8 mouse cellular contexts compared by ENCODE assay signal in genomic region chrX:76201366-76201765, GRCm38 (mm10).
A peak's percentile ranks its signal among the peaks of the same experiment; 100 is the strongest.
DNase-seq lines count a peak whose midpoint lies in the region; ATAC-seq and TF ChIP-seq lines count a peak whose summit lies in the region.

No protein-coding gene starts in this region.

- no peak for ATAC-seq in forebrain, postnatal 0 days
- ATAC-seq in forebrain, embryonic 15.5 days (replicated peaks) = no peak

- H3K4me1 ChIP-seq in forebrain, postnatal 0 days (ENCODE audit: insufficient read depth) = no peaks in the 10 kb centered on the region
- no peaks in the 10 kb centered on the region for H3K4me1 ChIP-seq in forebrain, embryonic 15.5 days
- H3K4me1 ChIP-seq in embryonic facial prominence, embryonic 10.5 days = no peaks in the 10 kb centered on the region
- H3K4me1 ChIP-seq in thymus, adult 2 months (replicated peaks; ENCODE audit: control insufficient read depth, insufficient read depth, low read length) = no peaks in the 10 kb centered on the region

- no peak overlapping the region for H3K4me2 ChIP-seq in forebrain, postnatal 0 days (ENCODE audit: low read depth)
- H3K4me2 ChIP-seq in forebrain, embryonic 15.5 days (replicated peaks) = no peak overlapping the region

- TF ChIP-seq CTCF in forebrain, postnatal 0 days (IDR thresholded peaks at IDR 0.05; ENCODE audit: low read depth) = peak; percentile 67
- TF ChIP-seq CTCF in thymus, adult 2 months (IDR thresholded peaks at IDR 0.05; ENCODE audit: borderline replicate concordance, control insufficient read depth, extremely low read depth, insufficient read depth, low read length, poor library complexity) = no peak

- H3K27me3 ChIP-seq in forebrain, postnatal 0 days (ENCODE audit: insufficient read depth, low read length) = no peaks in the 10 kb centered on the region
- no peaks in the 10 kb centered on the region for H3K27me3 ChIP-seq in forebrain, embryonic 15.5 days
- H3K27me3 ChIP-seq in embryonic facial prominence, embryonic 10.5 days (replicated peaks; ENCODE audit: low read depth, poor library complexity, severe bottlenecking) = no peaks in the 10 kb centered on the region
- H3K27me3 ChIP-seq in thymus, adult 2 months (ENCODE audit: control insufficient read depth, insufficient read depth, low read length) = no peaks in the 10 kb centered on the region

- DNase-seq in forebrain, postnatal 0 days = peak; percentile 72
- DNase-seq in thymus, postnatal 4 days = peak; percentile 9
- DNase-seq in thymus, postnatal 14 days = no peak
- peak; percentile 33 for DNase-seq in embryonic facial prominence, embryonic 10.5 days (ENCODE audit: low spot score)
- peak; percentile 9 to 50 for DNase-seq in layer of hippocampus, postnatal 14 days (ENCODE audit: low spot score in 2 of 2)
- peak; percentile 20 to 48 for DNase-seq in lung, postnatal 4 days
- DNase-seq in thymus, adult 2 months = no peak

- no peaks in the 10 kb centered on the region for H3K9me3 ChIP-seq in forebrain, postnatal 0 days (ENCODE audit: low read length)
- H3K9me3 ChIP-seq in forebrain, embryonic 15.5 days = no peaks in the 10 kb centered on the region
- no peaks in the 10 kb centered on the region for H3K9me3 ChIP-seq in embryonic facial prominence, embryonic 10.5 days

- H3K36me3 ChIP-seq in forebrain, postnatal 0 days (ENCODE audit: insufficient read depth) = no peaks in the 10 kb centered on the region
- H3K36me3 ChIP-seq in forebrain, embryonic 15.5 days = no peaks in the 10 kb centered on the region
- H3K36me3 ChIP-seq in embryonic facial prominence, embryonic 10.5 days (replicated peaks) = no peaks in the 10 kb centered on the region
- H3K36me3 ChIP-seq in thymus, adult 2 months (ENCODE audit: control insufficient read depth, insufficient read depth, low read length) = no peaks in the 10 kb centered on the region

- H3K9ac ChIP-seq in forebrain, postnatal 0 days = no peak overlapping the region
- no peak overlapping the region for H3K9ac ChIP-seq in forebrain, embryonic 15.5 days (replicated peaks)

- no peak overlapping the region for H3K4me3 ChIP-seq in forebrain, postnatal 0 days (ENCODE audit: low read depth, low read length)
- H3K4me3 ChIP-seq in forebrain, embryonic 15.5 days = no peak overlapping the region
- no peak overlapping the region for H3K4me3 ChIP-seq in embryonic facial prominence, embryonic 10.5 days
- H3K4me3 ChIP-seq in thymus, adult 2 months (ENCODE audit: control insufficient read depth, insufficient read depth, low read length) = no peak overlapping the region

- H3K27ac ChIP-seq in forebrain, postnatal 0 days (ENCODE audit: low read depth, low read length) = no peak overlapping the region
- H3K27ac ChIP-seq in forebrain, embryonic 15.5 days (replicated peaks) = no peak overlapping the region
- H3K27ac ChIP-seq in embryonic facial prominence, embryonic 10.5 days (replicated peaks) = no peak overlapping the region
- no peak overlapping the region for H3K27ac ChIP-seq in thymus, adult 2 months (ENCODE audit: control insufficient read depth, insufficient read depth, low read length)

- TF ChIP-seq POLR2A in thymus, adult 2 months (IDR thresholded peaks at IDR 0.05; ENCODE audit: control insufficient read depth, extremely low read depth, insufficient read depth, low read length, poor library complexity) = no peak

- 31% methylated on average over 4 of the region's 4 CpGs for WGBS in forebrain, postnatal 0 days
- 26% methylated on average over 4 of the region's 4 CpGs for WGBS in forebrain, embryonic 15.5 days
- WGBS in embryonic facial prominence, embryonic 10.5 days = 24% methylated on average over 4 of the region's 4 CpGs
- 20% methylated on average over 4 of the region's 4 CpGs for whole genome bisulfite sequencing in thymus, adult 2 months

Comparison
In these comparisons a context has a peak if more than half of its experiments do, and no peak if none do; other contexts are left out.
1. DNase-seq: peak in forebrain, postnatal 0 days (single experiment), thymus, postnatal 4 days (single experiment), embryonic facial prominence, embryonic 10.5 days (single experiment), layer of hippocampus, postnatal 14 days (2 of 2) and lung, postnatal 4 days (2 of 2); none in thymus, postnatal 14 days (single experiment) and thymus, adult 2 months (single experiment).